Comparison of ENCODE assay signal across 15 mouse cellular contexts in genomic region chr2:125154294-125154693, GRCm38 (mm10). TPM values are rescaled to one million over a fixed set of nuclear protein-coding genes. Genes with fewer than 3 reads are reported as not detected.
"Had no signal": no experiment of that assay in that cellular context is flagged by ENCODE, and none has a peak within 500 bp of the region (broad histone marks: within the 10 kb centered on the region; RNA-seq: fewer than 3 reads in every experiment).

No protein-coding gene starts in this region.

- ATAC-seq: intestine, postnatal 0 days; midbrain, embryonic 15.5 days had no signal

- H3K4me2 ChIP-seq: limb, embryonic 12.5 days; liver, embryonic 13.5 days; midbrain, embryonic 11.5 days; midbrain, embryonic 15.5 days; neural tube, embryonic 12.5 days had no signal

- H3K27me3 ChIP-seq: limb, embryonic 12.5 days; liver, embryonic 13.5 days; midbrain, embryonic 15.5 days; neural tube, embryonic 12.5 days had no signal

- H3K27ac ChIP-seq: limb, embryonic 12.5 days; liver, embryonic 13.5 days; macrophage; midbrain, embryonic 15.5 days; neural tube, embryonic 12.5 days; stomach, postnatal 0 days had no signal

- H3K9ac ChIP-seq: limb, embryonic 12.5 days; liver, embryonic 13.5 days; midbrain, embryonic 15.5 days; neural tube, embryonic 12.5 days had no signal

- H3K4me3 ChIP-seq: limb, embryonic 12.5 days; liver, embryonic 13.5 days; megakaryocyte, embryonic 14.5 days; midbrain, embryonic 15.5 days; neural tube, embryonic 12.5 days had no signal

- H3K9me3 ChIP-seq: limb, embryonic 12.5 days; liver, embryonic 13.5 days; megakaryocyte, embryonic 14.5 days; midbrain, embryonic 15.5 days; neural tube, embryonic 12.5 days had no signal

- H3K4me1 ChIP-seq: limb, embryonic 12.5 days; liver, embryonic 13.5 days; midbrain, embryonic 15.5 days; neural tube, embryonic 12.5 days had no signal

- H3K36me3 ChIP-seq: limb, embryonic 12.5 days; liver, embryonic 13.5 days; midbrain, embryonic 15.5 days; neural tube, embryonic 12.5 days had no signal

- DNase-seq: kidney, adult 9 months; kidney, postnatal 14 days; liver; liver, embryonic 13.5 days; thymus, adult 2 months; thymus, postnatal 25 days had no signal

RNA-seq across cellular contexts. Expression of gene Slc12a1, which starts 2.0 kb away (rescaled TPM):
- polyA plus RNA-seq: intestine, postnatal 0 days; limb, embryonic 12.5 days; liver, embryonic 13.5 days; macrophage; midbrain, embryonic 15.5 days; stomach, postnatal 0 days; urinary bladder, adult 2 months had no signal

RNA-seq across cellular contexts. Expression of gene Ctxn2, which starts 17.8 kb away (rescaled TPM):
- polyA plus RNA-seq: limb, embryonic 12.5 days; liver, embryonic 13.5 days; macrophage; thymus, adult 2 months; urinary bladder, adult 2 months had no signal
